Mouse (Mus musculus): ENCODE measurements around the gene Pts.

GRCm38 (mm10) chr9:50547859-50548478, 19.4 kb upstream of the Pts start:
- no peak for TF ChIP-seq POLR2A (IDR thresholded peaks at IDR 0.05; ENCODE audit: low read depth, low read length)
- no peak for TF ChIP-seq CTCF (IDR thresholded peaks at IDR 0.05; ENCODE audit: borderline replicate concordance, insufficient read depth, low read length)

Data from embryonic fibroblast, embryonic 13.5 days (primary cell).